Mouse (Mus musculus): ENCODE measurements around the gene Ptprk. TPM values are rescaled to one million over a fixed set of nuclear protein-coding genes. Genes with fewer than 3 reads are reported as not detected.
A peak's percentile ranks its signal among the peaks of the same experiment; 100 is the strongest.

Ptprk gene
- polyA plus RNA-seq, 1 experiment from 2014 or later: 22.3 TPM

DNA sequence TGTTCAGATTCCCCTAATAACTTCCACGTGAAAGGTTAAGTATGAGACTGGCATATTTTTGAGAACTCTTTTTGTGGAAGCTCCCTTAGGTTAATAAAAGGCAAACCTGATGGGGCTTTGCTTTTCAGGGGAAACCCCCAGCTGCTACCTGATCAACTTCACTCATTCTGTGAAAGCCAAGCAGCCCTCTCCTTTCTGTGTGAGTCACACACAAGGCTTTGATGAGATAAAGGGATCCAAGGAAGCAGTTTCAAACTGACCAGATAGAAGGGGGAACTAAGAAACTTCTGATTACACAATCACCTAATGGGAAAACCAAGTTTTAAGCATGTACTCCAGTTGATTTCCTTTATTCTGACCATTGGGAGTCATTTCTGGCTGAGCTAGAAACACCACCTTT lies 445.2 kb downstream of the Ptprk start:
- no peak overlapping the region for H3K4me2 ChIP-seq (replicated peaks)
- no peak for ATAC-seq (ENCODE audit: low FRiP score, low read depth)
- H3K27me3 ChIP-seq: no peaks in the 10 kb centered on the region
- no peak overlapping the region for H3K27ac ChIP-seq (replicated peaks)
- no peaks in the 10 kb centered on the region for H3K4me1 ChIP-seq
- no peaks in the 10 kb centered on the region for H3K36me3 ChIP-seq
- H3K4me3 ChIP-seq: no peak overlapping the region
- 77% methylated on average over 1 of the region's 1 CpGs for WGBS
- H3K9me3 ChIP-seq: no peaks in the 10 kb centered on the region
- H3K9ac ChIP-seq (replicated peaks): no peak overlapping the region

DNA sequence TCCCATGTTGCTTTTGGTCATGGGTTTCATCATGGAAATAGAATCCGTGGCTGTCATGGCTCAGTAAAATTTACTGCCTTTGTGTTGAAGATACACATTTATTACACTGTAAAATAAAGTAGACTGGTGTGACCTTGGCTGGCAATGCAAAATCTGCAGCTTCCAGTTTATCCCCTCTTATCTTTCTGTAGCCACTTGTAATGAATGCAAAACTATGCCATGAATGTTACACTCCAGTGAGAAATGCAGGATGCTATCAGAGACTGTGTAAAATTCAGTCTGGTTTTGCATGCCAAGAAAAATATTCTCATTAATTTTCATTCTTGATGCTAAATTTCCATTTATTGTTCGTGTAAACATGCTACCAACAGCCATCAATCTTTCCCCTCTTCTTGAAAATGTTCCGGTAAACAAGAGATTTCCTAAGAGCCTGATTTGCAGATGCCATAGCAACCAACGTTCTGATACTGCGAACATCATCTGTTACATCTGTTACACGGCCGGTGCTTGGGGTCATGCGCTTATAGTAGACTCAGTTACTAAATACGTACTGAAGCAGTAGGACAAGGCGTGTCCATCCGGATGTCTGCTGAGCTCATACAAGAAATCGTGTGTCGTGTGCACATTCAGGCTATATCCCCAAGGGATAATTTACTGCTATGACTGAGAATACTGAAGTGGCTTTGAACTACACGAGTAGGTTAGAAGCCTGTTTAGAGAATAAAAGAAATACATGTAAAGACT lies 449.5 kb downstream of the Ptprk start:
- Histone ChIP-seq H3K9me3 (no peaks in the 10 kb centered on the region), H3K27ac (replicated peaks) (no peak overlapping the region), H3K4me3 (no peak overlapping the region), H3K4me1 (no peaks in the 10 kb centered on the region), H3K27me3 (no peaks in the 10 kb centered on the region), H3K36me3 (no peaks in the 10 kb centered on the region), H3K9ac (replicated peaks) (no peak overlapping the region), H3K4me2 (replicated peaks) (no peak overlapping the region)
- WGBS: 85% methylated on average over 14 of the region's 14 CpGs
- ATAC-seq (ENCODE audit: low FRiP score, low read depth): no peak

DNA sequence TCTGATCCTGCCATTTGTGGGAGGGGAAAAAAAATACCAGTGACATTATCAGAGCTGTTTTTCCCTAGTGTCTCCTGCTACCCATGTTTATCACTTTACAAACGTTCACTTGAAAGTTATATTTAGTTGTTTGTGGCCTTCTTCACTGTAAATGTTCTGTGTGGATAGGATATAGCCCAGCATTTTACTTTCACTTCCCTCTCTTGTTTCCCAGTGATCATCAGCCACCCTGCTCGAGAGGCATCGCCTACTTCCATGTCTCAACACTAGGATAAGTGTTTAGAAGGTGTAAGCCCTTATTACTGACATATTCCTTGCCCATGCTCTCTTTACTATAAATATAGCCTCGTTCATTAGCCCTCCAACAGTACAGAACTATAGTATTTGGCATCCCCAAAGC lies 466.0 kb downstream of the Ptprk start:
- Histone ChIP-seq H3K27ac (replicated peaks) (no peak overlapping the region), H3K4me3 (no peak overlapping the region), H3K36me3 (no peaks in the 10 kb centered on the region), H3K9ac (replicated peaks) (no peak overlapping the region), H3K4me2 (replicated peaks) (no peak overlapping the region), H3K27me3 (no peaks in the 10 kb centered on the region), H3K9me3 (no peaks in the 10 kb centered on the region), H3K4me1 (no peaks in the 10 kb centered on the region)
- WGBS: 87% methylated on average over 4 of the region's 4 CpGs
- no peak for ATAC-seq (ENCODE audit: low FRiP score, low read depth)

DNA sequence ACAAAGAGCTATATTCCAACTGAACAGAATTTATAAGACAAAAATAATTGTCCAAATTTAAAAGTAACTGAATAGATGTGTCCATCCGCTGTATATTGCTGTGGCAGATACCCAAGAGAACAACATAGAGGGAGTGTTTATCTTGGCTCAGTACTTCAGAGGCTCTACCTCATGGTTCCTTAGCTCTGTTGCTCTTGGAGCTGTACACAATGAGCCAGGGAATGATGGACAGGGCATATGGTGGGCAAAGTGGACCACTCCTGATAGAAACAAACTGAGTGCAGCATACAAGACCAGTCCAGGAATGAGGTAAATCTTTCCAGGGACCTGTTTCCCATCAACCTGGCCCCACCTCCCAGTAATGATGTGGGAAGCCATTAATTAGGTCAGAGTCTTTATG lies 468.1 kb downstream of the Ptprk start:
- WGBS: 88% methylated on average over 1 of the region's 1 CpGs
- Histone ChIP-seq H3K27me3 (no peaks in the 10 kb centered on the region), H3K36me3 (no peaks in the 10 kb centered on the region), H3K4me2 (replicated peaks) (no peak overlapping the region), H3K4me3 (no peak overlapping the region), H3K9ac (replicated peaks) (no peak overlapping the region), H3K27ac (replicated peaks) (no peak overlapping the region), H3K9me3 (no peaks in the 10 kb centered on the region), H3K4me1 (no peaks in the 10 kb centered on the region)
- no peak for ATAC-seq (ENCODE audit: low FRiP score, low read depth)

DNA sequence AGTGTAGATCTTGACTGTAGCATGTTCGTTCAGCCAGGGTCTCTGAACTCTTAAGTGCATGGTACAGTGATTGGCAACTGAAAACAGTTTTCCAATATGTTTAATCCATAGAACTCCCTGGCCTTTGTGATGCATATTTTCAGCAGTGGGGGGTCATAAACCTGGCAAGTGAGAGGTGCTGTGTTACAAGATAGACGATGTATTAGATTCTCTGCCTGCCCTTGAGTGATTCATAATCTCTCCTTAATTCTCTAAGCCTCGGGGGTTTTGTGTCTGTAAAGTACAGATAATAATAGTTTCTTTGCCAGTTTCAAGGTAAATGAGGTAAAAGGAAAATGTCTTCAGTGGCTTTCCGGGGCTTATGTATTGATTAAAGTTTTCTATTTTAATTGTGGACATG lies 475.9 kb downstream of the Ptprk start:
- Histone ChIP-seq H3K4me3 (no peak overlapping the region), H3K27ac (replicated peaks) (no peak overlapping the region), H3K9me3 (no peaks in the 10 kb centered on the region), H3K36me3 (no peaks in the 10 kb centered on the region), H3K4me1 (0 out of 2 replicates have a peak, but pooled peaks cover 3% of the 10 kb centered on the region), H3K4me2 (replicated peaks) (no peak overlapping the region), H3K27me3 (no peaks in the 10 kb centered on the region), H3K9ac (replicated peaks) (no peak overlapping the region)
- ATAC-seq (ENCODE audit: low FRiP score, low read depth): no peak
- 21% methylated on average over 4 of the region's 4 CpGs for WGBS

DNA sequence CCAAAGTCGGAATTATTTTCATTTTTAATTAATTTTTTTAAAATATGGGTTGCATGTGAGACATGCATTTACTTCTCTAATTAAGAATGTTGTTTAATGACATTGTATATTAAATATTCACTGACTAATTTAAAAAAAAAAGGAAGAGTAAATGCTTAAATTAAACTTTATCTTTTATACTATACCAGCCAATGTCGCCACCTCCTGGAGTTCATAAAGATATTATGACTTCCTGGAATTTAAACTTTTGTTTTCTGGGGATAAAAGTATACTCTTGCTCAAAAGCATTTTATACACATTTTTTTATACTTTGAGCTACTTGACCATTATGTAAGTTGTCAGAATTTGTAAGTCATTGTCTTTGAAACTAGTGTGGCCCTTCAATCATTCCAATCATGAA lies 477.4 kb downstream of the Ptprk start:
- no peak overlapping the region for H3K27ac ChIP-seq (replicated peaks)
- H3K9me3 ChIP-seq: no peaks in the 10 kb centered on the region
- no peak overlapping the region for H3K4me3 ChIP-seq
- 95% methylated on average over 2 of the region's 2 CpGs for WGBS
- H3K4me1 ChIP-seq: 0 out of 2 replicates have a peak, but pooled peaks cover 3% of the 10 kb centered on the region
- H3K27me3 ChIP-seq: no peaks in the 10 kb centered on the region
- H3K9ac ChIP-seq (replicated peaks): no peak overlapping the region
- no peaks in the 10 kb centered on the region for H3K36me3 ChIP-seq
- ATAC-seq (ENCODE audit: low FRiP score, low read depth): no peak
- H3K4me2 ChIP-seq (replicated peaks): no peak overlapping the region

DNA sequence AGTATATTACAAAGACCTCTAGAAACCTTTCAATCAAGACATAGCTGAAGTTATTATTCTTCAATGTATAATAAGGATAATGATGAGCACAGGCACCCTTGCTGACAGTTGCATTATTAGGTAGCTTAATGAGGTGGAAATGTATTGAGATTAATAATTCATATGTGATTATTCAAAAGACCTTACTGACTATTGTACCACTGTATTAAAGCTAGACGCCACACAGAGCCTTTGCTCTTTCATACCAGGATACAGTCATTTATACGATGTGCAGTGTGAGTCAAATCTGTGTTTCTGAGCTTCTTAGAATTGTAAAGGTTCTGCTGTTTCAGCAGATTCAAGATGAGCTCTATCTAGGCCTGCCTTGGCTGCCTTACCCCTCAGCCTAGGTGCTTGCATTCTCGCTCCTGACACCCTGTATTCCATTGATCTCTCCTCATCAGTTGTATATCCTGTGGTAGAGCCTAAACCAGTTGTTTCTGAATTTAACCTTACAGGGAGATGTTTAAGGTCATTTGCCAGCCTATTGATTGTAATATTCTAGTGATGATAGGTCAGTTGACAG lies 489.6 kb downstream of the Ptprk start:
- WGBS: 78% methylated on average over 3 of the region's 3 CpGs
- Histone ChIP-seq H3K9me3 (no peaks in the 10 kb centered on the region), H3K36me3 (no peaks in the 10 kb centered on the region), H3K9ac (replicated peaks) (no peak overlapping the region), H3K27ac (replicated peaks) (no peak overlapping the region), H3K27me3 (no peaks in the 10 kb centered on the region), H3K4me2 (replicated peaks) (no peak overlapping the region), H3K4me1 (no peaks in the 10 kb centered on the region), H3K4me3 (no peak overlapping the region)
- ATAC-seq (ENCODE audit: low FRiP score, low read depth): peak; percentile 49; the same call in 1 of the 2 replicates

DNA sequence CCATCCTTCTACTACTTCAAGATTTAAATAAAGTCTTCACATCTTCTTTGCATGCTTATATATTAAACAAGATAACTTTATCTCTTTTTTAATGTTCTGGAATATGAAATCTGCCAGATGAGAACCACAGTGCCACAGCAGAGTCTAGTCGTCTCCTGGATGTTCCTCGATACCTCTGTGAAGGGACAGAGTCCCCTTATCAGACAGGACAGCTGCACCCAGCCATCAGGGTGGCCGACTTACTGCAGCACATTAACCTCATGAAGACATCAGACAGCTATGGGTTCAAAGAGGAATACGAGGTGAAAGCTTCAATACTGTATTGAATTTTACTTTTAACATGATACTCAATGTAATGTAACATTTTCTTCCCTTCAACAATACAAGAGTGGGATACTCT lies 491.8 kb downstream of the Ptprk start:
- WGBS: 83% methylated on average over 4 of the region's 4 CpGs
- Histone ChIP-seq H3K9ac (replicated peaks) (no peak overlapping the region), H3K4me1 (no peaks in the 10 kb centered on the region), H3K9me3 (no peaks in the 10 kb centered on the region), H3K27me3 (no peaks in the 10 kb centered on the region), H3K27ac (replicated peaks) (no peak overlapping the region), H3K4me3 (no peak overlapping the region), H3K4me2 (replicated peaks) (no peak overlapping the region), H3K36me3 (no peaks in the 10 kb centered on the region)
- ATAC-seq (ENCODE audit: low FRiP score, low read depth): no peak

DNA sequence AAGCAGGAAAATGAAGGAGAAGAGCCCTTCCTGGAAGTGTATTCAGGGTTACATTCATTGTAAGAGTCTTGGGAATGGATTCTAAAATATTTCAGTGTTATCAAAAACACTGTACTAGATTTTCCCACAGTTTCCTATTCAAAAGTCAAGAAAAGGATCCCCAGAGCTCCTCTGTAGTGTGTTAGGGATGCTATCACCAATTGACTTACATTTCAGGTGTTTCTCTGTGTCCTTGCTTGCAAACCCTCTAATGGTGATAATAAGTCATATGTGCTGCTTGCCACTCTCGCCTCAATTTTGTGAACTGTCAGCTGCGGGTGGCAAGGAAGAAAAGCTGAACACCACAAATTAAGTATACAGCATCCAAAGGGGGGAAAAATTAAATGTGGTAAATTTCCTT lies 492.2 kb downstream of the Ptprk start:
- Histone ChIP-seq H3K4me1 (no peaks in the 10 kb centered on the region), H3K9me3 (no peaks in the 10 kb centered on the region), H3K4me2 (replicated peaks) (no peak overlapping the region), H3K36me3 (no peaks in the 10 kb centered on the region), H3K9ac (replicated peaks) (no peak overlapping the region), H3K4me3 (no peak overlapping the region), H3K27ac (replicated peaks) (no peak overlapping the region), H3K27me3 (no peaks in the 10 kb centered on the region)
- WGBS: 87% methylated on average over 2 of the region's 2 CpGs
- ATAC-seq (ENCODE audit: low FRiP score, low read depth): no peak

DNA sequence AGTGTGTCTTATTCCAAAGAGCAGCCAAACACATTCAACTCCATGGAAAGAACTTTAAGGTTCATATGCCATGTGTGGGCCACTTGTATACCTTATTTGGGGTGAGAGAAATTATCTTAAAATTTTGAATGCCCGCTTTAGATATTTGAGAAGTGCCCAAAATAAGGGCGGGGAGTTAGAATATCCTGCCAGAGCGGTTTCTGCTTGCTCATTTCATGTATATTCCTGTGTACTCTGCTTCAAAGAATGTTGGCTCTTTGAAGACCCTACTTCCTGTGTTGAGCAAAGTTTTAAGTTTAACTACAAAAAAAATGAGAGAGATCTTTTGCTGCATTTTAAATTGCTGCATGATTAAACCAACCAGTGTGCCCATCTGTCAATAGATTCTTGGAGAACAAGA lies 492.8 kb downstream of the Ptprk start:
- Histone ChIP-seq H3K36me3 (no peaks in the 10 kb centered on the region), H3K4me3 (no peak overlapping the region), H3K9ac (replicated peaks) (no peak overlapping the region), H3K9me3 (no peaks in the 10 kb centered on the region), H3K27ac (replicated peaks) (no peak overlapping the region), H3K4me1 (no peaks in the 10 kb centered on the region), H3K27me3 (no peaks in the 10 kb centered on the region), H3K4me2 (replicated peaks) (no peak overlapping the region)
- no peak for ATAC-seq (ENCODE audit: low FRiP score, low read depth)
- WGBS: 95% methylated on average over 3 of the region's 3 CpGs

DNA sequence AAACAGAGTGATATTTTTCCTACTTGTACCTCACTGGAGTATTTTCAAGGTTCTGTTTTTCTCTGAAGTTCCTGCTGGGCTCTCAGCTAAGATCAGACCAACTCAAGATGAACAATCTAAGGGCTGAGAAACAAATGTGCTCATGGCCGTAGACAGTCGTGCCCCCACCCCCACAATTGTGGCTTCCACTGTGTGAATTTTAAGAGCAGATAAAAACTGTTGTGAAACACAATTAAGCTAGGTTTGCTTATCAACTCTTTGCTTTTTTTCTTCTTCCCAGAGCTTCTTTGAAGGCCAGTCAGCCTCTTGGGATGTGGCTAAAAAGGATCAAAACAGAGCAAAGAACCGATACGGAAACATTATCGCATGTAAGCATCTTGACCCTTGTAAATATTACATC lies 493.4 kb downstream of the Ptprk start:
- Histone ChIP-seq H3K9ac (replicated peaks) (no peak overlapping the region), H3K4me3 (no peak overlapping the region), H3K27ac (replicated peaks) (no peak overlapping the region), H3K36me3 (no peaks in the 10 kb centered on the region), H3K9me3 (no peaks in the 10 kb centered on the region), H3K27me3 (no peaks in the 10 kb centered on the region), H3K4me2 (replicated peaks) (no peak overlapping the region), H3K4me1 (no peaks in the 10 kb centered on the region)
- no peak for ATAC-seq (ENCODE audit: low FRiP score, low read depth)
- 88% methylated on average over 5 of the region's 5 CpGs for WGBS

DNA sequence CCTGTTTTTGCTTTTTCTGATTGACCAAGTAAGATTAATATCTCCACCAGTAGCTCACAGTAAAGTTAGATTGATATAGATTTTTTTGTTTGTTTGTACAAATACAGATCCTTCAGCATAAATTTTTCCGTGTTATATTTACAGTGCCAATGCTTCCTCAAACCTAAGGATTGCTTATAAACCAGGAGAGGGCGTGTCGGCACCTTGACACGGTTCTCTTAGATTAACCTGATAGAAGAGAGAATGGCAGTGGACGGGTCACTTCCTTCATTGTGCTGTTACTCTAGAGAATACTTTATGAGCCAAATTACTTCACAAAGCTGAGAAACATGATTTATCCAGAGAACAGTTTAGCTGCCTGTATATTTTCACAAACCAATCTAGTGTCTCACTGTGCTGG lies 505.0 kb downstream of the Ptprk start:
- Histone ChIP-seq H3K4me2 (replicated peaks) (no peak overlapping the region), H3K9ac (replicated peaks) (no peak overlapping the region), H3K36me3 (no peaks in the 10 kb centered on the region), H3K9me3 (no peaks in the 10 kb centered on the region), H3K4me1 (no peaks in the 10 kb centered on the region), H3K27me3 (no peaks in the 10 kb centered on the region), H3K4me3 (no peak overlapping the region), H3K27ac (replicated peaks) (no peak overlapping the region)
- WGBS: 83% methylated on average over 5 of the region's 5 CpGs
- no peak for ATAC-seq (ENCODE audit: low FRiP score, low read depth)

Measured in midbrain, embryonic 12.5 days (tissue).